Mouse (Mus musculus): ENCODE measurements around the gene Plpp6. TPM values are rescaled to one million over a fixed set of nuclear protein-coding genes. Genes with fewer than 3 reads are reported as not detected.

Plpp6 gene
- polyA plus RNA-seq, 1 experiment from 2014 or later = 4.7 TPM

DNA sequence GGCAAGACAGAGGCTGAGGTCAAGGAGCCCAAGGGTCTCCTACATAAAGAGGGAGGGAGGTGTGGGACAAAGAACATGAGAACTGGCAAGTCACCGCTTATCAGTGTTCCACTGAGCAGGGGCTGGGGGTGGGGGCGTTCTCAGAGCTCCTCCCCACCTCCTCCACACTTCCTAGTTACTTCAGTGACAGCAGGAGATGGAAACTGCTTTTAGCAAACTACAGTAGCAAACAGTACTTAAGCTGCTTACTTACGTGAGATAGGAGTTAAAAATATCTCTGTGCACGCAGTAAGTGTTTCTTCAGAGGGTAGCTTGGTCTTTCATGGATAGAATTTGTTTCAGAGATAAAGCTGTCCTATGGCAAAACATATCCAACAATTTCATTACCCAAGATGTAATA is 36.4 kb upstream of the Plpp6 start:
- ATAC-seq = no peak
- H3K4me2 ChIP-seq (ENCODE audit: low read depth, low read length) = no peak overlapping the region

DNA sequence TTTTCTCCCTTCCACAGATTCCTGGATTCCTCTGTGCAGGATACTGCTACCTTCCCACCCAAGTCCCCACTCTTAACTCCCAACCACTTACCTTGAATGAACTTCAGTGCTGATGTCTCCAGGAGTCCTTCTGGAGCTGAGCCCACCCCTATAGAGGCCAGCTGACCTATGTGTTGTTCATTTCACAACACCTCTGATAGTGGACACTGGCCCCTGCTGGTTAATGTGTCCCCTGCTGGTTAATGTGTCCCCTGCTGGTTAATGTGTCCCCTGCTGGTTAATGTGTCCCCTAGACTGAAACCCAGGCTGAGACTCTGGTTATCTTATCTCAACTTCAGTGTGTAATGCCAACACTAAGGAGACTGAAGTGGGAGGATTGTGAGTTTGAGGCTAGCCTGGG is 34.7 kb upstream of the Plpp6 start:
- H3K4me2 ChIP-seq (ENCODE audit: low read depth, low read length) = no peak overlapping the region
- 0 out of 2 replicates have a peak, but pooled peaks cover 3% of the 10 kb centered on the region for H3K4me1 ChIP-seq (ENCODE audit: insufficient read depth)
- H3K36me3 ChIP-seq (replicated peaks; ENCODE audit: insufficient read depth, low read length) = no peaks in the 10 kb centered on the region
- no peak overlapping the region for H3K9ac ChIP-seq (replicated peaks)
- H3K27me3 ChIP-seq (ENCODE audit: insufficient read depth, low read length) = no peaks in the 10 kb centered on the region
- 0 out of 2 replicates have a peak overlapping the region, but pooled peaks have one; percentile 22 for H3K27ac ChIP-seq (ENCODE audit: low read depth)
- no peaks in the 10 kb centered on the region for H3K9me3 ChIP-seq (ENCODE audit: low read length)
- no peak overlapping the region for H3K4me3 ChIP-seq (ENCODE audit: low read depth, low read length)
- ATAC-seq = peak; percentile 99
- peak; percentile 25 for DNase-seq
- TF ChIP-seq EP300 (IDR thresholded peaks at IDR 0.05; ENCODE audit: low read depth) = no peak
- peak; percentile 62 for TF ChIP-seq CTCF (IDR thresholded peaks at IDR 0.05; ENCODE audit: low read depth)

More for the DNA sequence above, 36.4 kb upstream of the Plpp6 start:
- Histone ChIP-seq H3K4me3 (ENCODE audit: low read depth, low read length) (no peak overlapping the region), H3K27ac (ENCODE audit: low read depth) (no peak overlapping the region), H3K9ac (replicated peaks) (no peak overlapping the region), H3K36me3 (replicated peaks; ENCODE audit: insufficient read depth, low read length) (no peaks in the 10 kb centered on the region), H3K4me1 (ENCODE audit: insufficient read depth) (0 out of 2 replicates have a peak, but pooled peaks cover 3% of the 10 kb centered on the region), H3K27me3 (ENCODE audit: insufficient read depth, low read length) (no peaks in the 10 kb centered on the region), H3K9me3 (ENCODE audit: low read length) (no peaks in the 10 kb centered on the region)
- DNase-seq = no peak
- TF ChIP-seq EP300 (IDR thresholded peaks at IDR 0.05; ENCODE audit: low read depth) (no peak), CTCF (IDR thresholded peaks at IDR 0.05; ENCODE audit: low read depth) (no peak)
- 21% methylated on average over 4 of the region's 4 CpGs for WGBS (ENCODE audit: insufficient replicate concordance)

DNA sequence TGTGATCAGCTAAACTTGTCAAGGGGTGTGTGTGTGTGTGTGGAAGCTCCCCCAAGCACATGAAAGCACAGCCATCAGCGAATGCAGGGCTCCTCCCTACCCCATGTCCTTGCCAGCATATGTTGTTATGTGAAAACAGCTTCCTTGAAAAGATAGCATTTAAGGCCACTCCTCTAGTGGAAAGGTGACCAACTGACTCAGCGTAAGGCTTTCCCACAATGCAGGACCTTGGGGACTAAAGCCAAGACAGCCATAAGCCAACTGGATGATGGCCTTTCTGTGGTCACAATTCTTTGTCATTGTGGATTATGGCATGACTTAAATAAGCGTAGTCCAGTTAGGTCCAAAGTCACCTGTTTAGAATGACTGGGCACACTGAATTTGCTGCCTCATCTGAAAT is 28.9 kb upstream of the Plpp6 start:
- no peak overlapping the region for H3K27ac ChIP-seq (ENCODE audit: low read depth)
- no peak overlapping the region for H3K4me3 ChIP-seq (ENCODE audit: low read depth, low read length)
- no peaks in the 10 kb centered on the region for H3K9me3 ChIP-seq (ENCODE audit: low read length)
- no peak overlapping the region for H3K4me2 ChIP-seq (ENCODE audit: low read depth, low read length)
- no peaks in the 10 kb centered on the region for H3K27me3 ChIP-seq (ENCODE audit: insufficient read depth, low read length)
- TF ChIP-seq EP300 (IDR thresholded peaks at IDR 0.05; ENCODE audit: low read depth) = no peak
- TF ChIP-seq CTCF (IDR thresholded peaks at IDR 0.05; ENCODE audit: low read depth) = no peak
- DNase-seq = no peak
- ATAC-seq = no peak
- 75% methylated on average over 3 of the region's 3 CpGs for WGBS (ENCODE audit: insufficient replicate concordance)
- no peaks in the 10 kb centered on the region for H3K36me3 ChIP-seq (replicated peaks; ENCODE audit: insufficient read depth, low read length)
- H3K4me1 ChIP-seq (ENCODE audit: insufficient read depth) = no peaks in the 10 kb centered on the region
- H3K9ac ChIP-seq (replicated peaks) = no peak overlapping the region

DNA sequence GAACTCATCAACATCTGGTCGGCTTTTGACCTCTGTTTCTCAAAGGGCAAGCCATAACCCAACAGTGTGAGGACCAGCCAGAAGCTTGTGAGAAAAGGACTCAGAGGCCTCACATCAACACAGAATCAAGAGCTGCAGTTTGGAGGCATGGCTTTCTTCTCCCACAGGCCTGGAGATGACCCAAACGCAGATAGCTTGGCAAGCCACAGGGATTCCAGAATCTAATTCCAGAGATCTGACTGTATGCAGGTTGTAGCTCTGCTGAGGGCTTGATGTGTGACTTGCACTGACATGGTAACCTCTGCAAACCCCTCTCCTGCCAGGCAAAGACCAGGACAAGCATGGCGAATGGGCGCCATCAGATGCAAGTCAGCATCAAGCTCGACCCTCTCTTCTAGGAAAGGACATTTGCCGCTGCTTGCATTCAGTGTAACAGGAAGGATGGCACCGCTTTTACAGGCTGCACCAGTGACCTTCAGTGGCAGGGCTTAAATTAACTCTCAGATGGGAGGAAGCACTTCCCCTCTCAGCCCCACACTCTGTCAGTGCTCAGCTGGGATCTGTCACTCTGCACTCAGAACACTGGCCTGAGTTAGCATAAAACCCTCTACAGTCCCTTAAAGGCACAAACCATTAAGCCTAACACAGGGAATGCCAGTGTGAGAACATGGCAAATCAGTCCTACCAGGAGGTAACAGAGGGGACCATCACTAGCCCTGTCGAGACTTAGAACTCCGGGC is 23.4 kb upstream of the Plpp6 start:
- no peak for ATAC-seq
- Histone ChIP-seq H3K9me3 (ENCODE audit: low read length) (no peaks in the 10 kb centered on the region), H3K9ac (replicated peaks) (no peak overlapping the region), H3K4me1 (ENCODE audit: insufficient read depth) (no peaks in the 10 kb centered on the region), H3K36me3 (replicated peaks; ENCODE audit: insufficient read depth, low read length) (no peaks in the 10 kb centered on the region), H3K4me3 (ENCODE audit: low read depth, low read length) (no peak overlapping the region), H3K27ac (ENCODE audit: low read depth) (no peak overlapping the region), H3K27me3 (ENCODE audit: insufficient read depth, low read length) (no peaks in the 10 kb centered on the region), H3K4me2 (ENCODE audit: low read depth, low read length) (no peak overlapping the region)
- DNase-seq = no peak
- TF ChIP-seq CTCF (IDR thresholded peaks at IDR 0.05; ENCODE audit: low read depth) (no peak), EP300 (IDR thresholded peaks at IDR 0.05; ENCODE audit: low read depth) (no peak)
- WGBS (ENCODE audit: insufficient replicate concordance) = 44% methylated on average over 9 of the region's 9 CpGs

DNA sequence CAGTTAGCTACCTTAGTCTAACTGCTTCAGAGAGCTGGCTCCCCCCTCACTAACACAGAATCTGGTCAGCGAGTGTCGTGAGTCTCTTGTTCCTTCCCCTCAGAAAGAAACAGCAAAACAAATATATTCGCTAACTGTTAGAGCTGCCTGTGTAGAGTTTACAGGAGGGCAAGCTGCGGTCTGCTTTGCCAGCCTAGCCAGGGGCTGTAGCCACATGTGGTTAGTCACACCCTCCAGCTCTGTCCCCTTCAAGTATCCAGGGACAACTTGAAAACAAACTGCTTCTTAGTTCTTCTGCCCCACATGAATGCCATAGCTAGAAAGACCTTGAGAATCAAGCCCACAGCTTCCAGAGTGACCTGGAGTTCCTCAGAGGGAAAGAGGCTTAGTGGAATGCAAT is 22.5 kb upstream of the Plpp6 start:
- H3K4me2 ChIP-seq (ENCODE audit: low read depth, low read length) = no peak overlapping the region
- ATAC-seq (no peak), DNase-seq (no peak)
- no peak overlapping the region for H3K9ac ChIP-seq (replicated peaks)
- H3K27me3 ChIP-seq (ENCODE audit: insufficient read depth, low read length) = no peaks in the 10 kb centered on the region
- no peak overlapping the region for H3K4me3 ChIP-seq (ENCODE audit: low read depth, low read length)
- H3K4me1 ChIP-seq (ENCODE audit: insufficient read depth) = no peaks in the 10 kb centered on the region
- H3K27ac ChIP-seq (ENCODE audit: low read depth) = no peak overlapping the region
- no peaks in the 10 kb centered on the region for H3K36me3 ChIP-seq (replicated peaks; ENCODE audit: insufficient read depth, low read length)
- TF ChIP-seq EP300 (IDR thresholded peaks at IDR 0.05; ENCODE audit: low read depth) (no peak), CTCF (IDR thresholded peaks at IDR 0.05; ENCODE audit: low read depth) (no peak)
- WGBS (ENCODE audit: insufficient replicate concordance) = 57% methylated on average over 4 of the region's 4 CpGs
- H3K9me3 ChIP-seq (ENCODE audit: low read length) = no peaks in the 10 kb centered on the region

DNA sequence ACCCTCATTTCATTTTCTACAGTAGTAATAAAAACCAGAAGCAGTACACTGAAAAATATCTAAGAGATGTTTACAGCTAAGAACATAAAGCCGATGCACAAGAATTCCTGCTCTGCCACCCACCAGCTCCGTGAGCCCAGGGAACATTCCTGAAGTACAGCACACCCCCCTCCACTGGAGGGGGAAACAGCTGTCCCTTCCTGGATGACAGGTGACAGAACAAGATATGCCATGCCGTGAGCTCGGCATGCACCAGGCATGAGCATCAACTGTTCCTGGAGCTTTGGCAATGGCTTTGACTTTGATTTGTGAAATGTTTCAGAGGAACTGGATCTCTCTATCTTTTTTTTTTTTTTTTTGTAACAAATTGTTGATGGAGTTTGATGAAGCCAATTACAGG is 17.0 kb upstream of the Plpp6 start:
- Histone ChIP-seq H3K27me3 (ENCODE audit: insufficient read depth, low read length) (no peaks in the 10 kb centered on the region), H3K9me3 (ENCODE audit: low read length) (no peaks in the 10 kb centered on the region), H3K36me3 (replicated peaks; ENCODE audit: insufficient read depth, low read length) (no peaks in the 10 kb centered on the region), H3K4me1 (ENCODE audit: insufficient read depth) (no peaks in the 10 kb centered on the region), H3K27ac (ENCODE audit: low read depth) (no peak overlapping the region), H3K4me3 (ENCODE audit: low read depth, low read length) (no peak overlapping the region), H3K9ac (replicated peaks) (no peak overlapping the region), H3K4me2 (ENCODE audit: low read depth, low read length) (no peak overlapping the region)
- TF ChIP-seq EP300 (IDR thresholded peaks at IDR 0.05; ENCODE audit: low read depth) (no peak), CTCF (IDR thresholded peaks at IDR 0.05; ENCODE audit: low read depth) (no peak)
- ATAC-seq (no peak), DNase-seq (no peak)
- 33% methylated on average over 4 of the region's 4 CpGs for WGBS (ENCODE audit: insufficient replicate concordance)
